Mouse (Mus musculus): Measurements from ENCODE around the gene Gm38655. TPM values are rescaled to one million over a fixed set of nuclear protein-coding genes. Genes with fewer than 3 reads are reported as not detected.

Gm38655 gene
- polyA plus RNA-seq, 1 experiment from 2014 or later = 0.31 TPM

GRCm38 (mm10) chr17:25210680-25211466 lies 35.6 kb upstream of the Gm38655 start:
- Histone ChIP-seq H3K27me3 (no peaks in the 10 kb centered on the region), H3K36me3 (peaks cover 94% of the 10 kb centered on the region), H3K4me1 (no peaks in the 10 kb centered on the region), H3K27ac (no peak overlapping the region), H3K9me3 (no peaks in the 10 kb centered on the region), H3K4me3 (no peak overlapping the region), H3K4me2 (no peak overlapping the region), H3K9ac (no peak overlapping the region)
- WGBS = 90% methylated on average over 15 of the region's 15 CpGs
- ATAC-seq (ENCODE audit: insufficient number of reproducible peaks, insufficient read depth, low FRiP score, low TSS enrichment, low read depth) = no peak

- H3K27ac ChIP-seq = no peak overlapping the region
- ATAC-seq (ENCODE audit: insufficient number of reproducible peaks, insufficient read depth, low FRiP score, low TSS enrichment, low read depth) = no peak
- H3K4me3 ChIP-seq = no peak overlapping the region
- 94% methylated on average over 4 of the region's 4 CpGs for WGBS
- no peaks in the 10 kb centered on the region for H3K9me3 ChIP-seq
- H3K9ac ChIP-seq = no peak overlapping the region
- H3K4me2 ChIP-seq = no peak overlapping the region
- no peaks in the 10 kb centered on the region for H3K27me3 ChIP-seq
- H3K36me3 ChIP-seq = peaks cover 92% of the 10 kb centered on the region
- no peaks in the 10 kb centered on the region for H3K4me1 ChIP-seq
Observed at GRCm38 (mm10) chr17:25210006-25210405, 34.7 kb upstream of the Gm38655 start.

- Histone ChIP-seq H3K9me3 (no peaks in the 10 kb centered on the region), H3K4me1 (no peaks in the 10 kb centered on the region), H3K27me3 (no peaks in the 10 kb centered on the region), H3K4me2 (no peak overlapping the region), H3K4me3 (no peak overlapping the region), H3K36me3 (peaks cover 84% of the 10 kb centered on the region), H3K9ac (no peak overlapping the region), H3K27ac (no peak overlapping the region)
- no peak for ATAC-seq (ENCODE audit: insufficient number of reproducible peaks, insufficient read depth, low FRiP score, low TSS enrichment, low read depth)
- WGBS = 87% methylated on average over 4 of the region's 4 CpGs
Observed at GRCm38 (mm10) chr17:25202401-25202800, 27.1 kb upstream of the Gm38655 start.

DNA sequence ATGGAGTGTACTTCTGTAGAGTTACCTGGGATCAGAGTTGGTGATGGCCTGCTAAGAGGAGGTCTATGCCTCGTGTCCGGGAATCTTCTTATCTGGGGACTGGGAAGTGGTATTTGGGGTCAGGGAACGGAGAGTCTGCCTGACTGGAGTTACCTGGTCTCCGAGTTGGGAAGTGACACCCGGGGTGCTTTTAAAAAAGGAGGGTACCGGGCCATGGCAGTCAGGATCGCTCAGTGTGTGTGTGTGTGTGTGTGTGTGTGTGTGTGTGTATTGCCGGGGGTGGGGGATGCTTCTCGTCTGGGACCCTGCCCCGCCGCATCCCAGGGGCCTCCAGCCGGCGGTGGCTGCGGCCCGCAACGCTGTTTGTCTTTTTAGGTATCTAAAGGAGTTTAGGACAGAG lies 13.8 kb upstream of the Gm38655 start:
- H3K4me1 ChIP-seq = peaks cover 31% of the 10 kb centered on the region
- peak overlapping the region; percentile 86; the same call in 1 of the 2 replicates for H3K27ac ChIP-seq
- WGBS = 5% methylated on average over 16 of the region's 16 CpGs
- peak overlapping the region; percentile 99 for H3K4me3 ChIP-seq
- peak overlapping the region; percentile 89 for H3K4me2 ChIP-seq
- peak overlapping the region; percentile 91 for H3K9ac ChIP-seq
- peaks cover 29% of the 10 kb centered on the region for H3K36me3 ChIP-seq
- ATAC-seq (ENCODE audit: insufficient number of reproducible peaks, insufficient read depth, low FRiP score, low TSS enrichment, low read depth) = no peak
- H3K9me3 ChIP-seq = no peaks in the 10 kb centered on the region
- no peaks in the 10 kb centered on the region for H3K27me3 ChIP-seq

DNA sequence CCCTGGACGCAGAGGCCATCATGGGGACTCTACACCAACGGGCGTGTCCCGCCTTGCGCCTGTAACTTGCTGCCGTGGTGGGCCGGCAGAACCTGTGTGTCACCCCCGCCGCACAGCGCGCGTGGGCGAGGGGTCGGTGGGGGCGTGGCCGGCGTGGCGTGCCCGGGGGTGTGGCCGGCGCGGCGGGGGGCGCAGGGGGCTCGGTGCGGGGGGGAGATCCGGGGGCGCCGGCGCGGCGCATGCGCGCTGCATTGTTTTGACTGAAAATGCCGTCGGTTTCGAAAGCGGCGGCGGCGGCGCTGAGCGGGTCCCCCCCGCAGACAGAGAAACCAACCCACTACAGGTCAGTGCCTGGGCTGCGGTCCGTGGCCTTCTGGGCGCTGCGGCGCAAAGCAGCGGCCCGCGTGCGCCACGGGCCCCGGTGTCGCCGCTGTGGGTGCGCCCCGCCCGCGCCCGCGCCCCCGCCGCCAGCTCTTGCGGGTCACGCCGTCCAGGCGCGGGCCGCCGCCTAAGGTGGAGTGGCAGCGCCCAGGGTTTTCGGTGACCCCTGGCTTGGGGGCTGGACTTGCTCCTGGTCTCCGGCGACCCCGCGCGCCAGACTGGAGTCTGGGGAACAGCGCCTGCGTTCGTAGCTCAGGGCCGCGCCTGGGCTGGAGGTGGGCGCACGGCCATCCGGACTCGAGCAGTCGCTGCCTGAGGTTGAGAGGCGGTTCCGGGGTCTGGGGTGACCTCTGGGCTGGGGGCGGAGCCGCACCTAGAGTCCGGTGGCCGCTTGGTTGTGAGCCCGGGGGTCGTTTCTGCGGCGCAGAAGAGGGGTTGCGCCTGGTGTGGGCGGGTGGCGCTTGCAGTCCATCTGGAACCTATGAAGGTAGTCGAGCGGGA lies 13.1 kb upstream of the Gm38655 start, which contains the start of gene Unkl:
Gene Unkl, plus strand, starts transcription at position 248 of the 882 bp plus-strand sequence.
- Histone ChIP-seq H3K9ac (peak within 1 kb of the TSS; percentile 91), H3K27ac (peak within 1 kb of the TSS; percentile 86), H3K27me3 (no peaks in the 10 kb centered on the region), H3K9me3 (no peaks in the 10 kb centered on the region), H3K4me2 (peak within 1 kb of the TSS; percentile 89), H3K4me3 (peak within 1 kb of the TSS; percentile 99), H3K36me3 (peaks cover 23% of the 10 kb centered on the region), H3K4me1 (peaks cover 36% of the 10 kb centered on the region)
- WGBS = under 1% methylated on average over 97 of the region's 104 CpGs
- peak; percentile 29; the same call in 1 of the 2 replicates for ATAC-seq (ENCODE audit: insufficient number of reproducible peaks, insufficient read depth, low FRiP score, low TSS enrichment, low read depth)

DNA sequence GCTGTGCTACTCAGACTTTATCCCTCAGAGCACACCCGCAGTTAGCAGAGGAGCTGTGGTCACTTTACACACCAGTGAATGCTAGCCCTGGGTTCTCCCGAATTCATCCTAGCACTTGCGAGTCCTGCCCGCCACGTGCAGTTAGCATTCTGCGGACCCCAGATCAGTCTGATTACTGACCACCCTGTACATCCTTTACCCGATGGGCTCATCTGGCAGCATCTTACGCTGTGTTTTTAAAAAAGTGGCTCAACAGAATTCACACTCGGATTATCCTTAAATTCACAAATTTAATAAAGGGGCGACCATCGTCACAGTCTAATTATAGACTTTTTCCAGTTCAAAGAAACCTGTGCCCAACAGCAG lies 12.5 kb upstream of the Gm38655 start:
- Histone ChIP-seq H3K36me3 (peaks cover 17% of the 10 kb centered on the region), H3K27me3 (no peaks in the 10 kb centered on the region), H3K27ac (peak overlapping the region; percentile 86), H3K4me1 (peaks cover 37% of the 10 kb centered on the region), H3K4me2 (peak overlapping the region; percentile 89), H3K4me3 (peak overlapping the region; percentile 99), H3K9ac (peak overlapping the region; percentile 91), H3K9me3 (no peaks in the 10 kb centered on the region)
- no peak for ATAC-seq (ENCODE audit: insufficient number of reproducible peaks, insufficient read depth, low FRiP score, low TSS enrichment, low read depth)
- 5% methylated on average over 11 of the region's 11 CpGs for WGBS

DNA sequence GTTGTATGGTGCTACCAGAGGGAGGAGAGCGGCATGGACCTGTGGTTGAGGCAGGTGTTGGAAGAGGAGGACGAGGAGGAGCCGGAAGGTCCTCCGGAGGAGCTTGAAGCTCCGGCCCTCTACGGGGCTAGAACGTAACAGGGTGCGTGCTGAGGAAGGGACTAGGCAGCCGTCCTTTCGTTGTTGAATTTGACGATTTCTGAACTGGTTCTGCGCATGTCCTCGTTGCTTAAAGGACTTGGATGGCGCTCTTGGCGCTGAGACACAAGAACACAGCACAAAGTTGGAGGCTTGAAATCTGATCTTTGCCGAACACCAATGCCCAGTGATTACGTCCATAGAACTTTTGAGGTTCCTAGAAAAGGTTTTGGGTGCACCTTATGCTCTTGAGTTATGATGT lies 9.7 kb upstream of the Gm38655 start:
- peak overlapping the region; percentile 91 for H3K9ac ChIP-seq

DNA sequence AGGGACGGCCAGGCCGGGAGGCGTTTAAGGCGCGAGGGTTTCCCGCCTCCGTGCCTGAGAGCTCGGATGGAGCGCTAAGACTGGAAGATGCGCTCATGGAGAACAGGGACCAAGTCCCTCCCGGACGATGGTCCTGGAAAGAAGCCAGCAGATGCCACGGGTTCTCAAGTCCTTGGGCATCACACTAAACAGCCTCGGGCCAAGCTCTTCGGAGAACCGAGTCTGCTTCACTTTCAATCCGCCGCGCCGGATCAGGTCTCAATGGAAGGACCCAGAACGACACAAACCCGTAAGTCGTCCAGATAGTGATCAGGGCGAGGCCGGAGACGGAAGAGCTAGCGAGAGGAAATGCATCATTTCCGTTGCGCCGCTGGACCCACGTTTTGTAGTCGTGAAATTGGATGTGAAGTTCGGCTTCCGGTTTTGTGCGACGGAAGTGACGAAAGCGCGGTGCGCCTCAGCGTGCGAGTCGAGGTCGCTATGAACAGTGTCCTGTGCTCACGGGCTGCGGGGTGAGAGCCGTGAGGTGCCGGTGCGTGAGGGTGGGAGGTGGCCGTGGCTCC lies 8.9 kb upstream of the Gm38655 start, which contains the start of gene BC003965:
Gene BC003965, plus strand, starts transcription at position 426 of the 563 bp plus-strand sequence.
- Histone ChIP-seq H3K4me2 (peak within 1 kb of the TSS; percentile 99), H3K4me1 (peaks cover 26% of the 10 kb centered on the region), H3K4me3 (peak within 1 kb of the TSS; percentile 96), H3K27me3 (peaks cover 10% of the 10 kb centered on the region; the same call in 1 of the 2 replicates), H3K9ac (peak within 1 kb of the TSS; percentile 91), H3K9me3 (no peaks in the 10 kb centered on the region), H3K27ac (peak within 1 kb of the TSS; percentile 93), H3K36me3 (no peaks in the 10 kb centered on the region)
- WGBS = under 1% methylated on average over 50 of the region's 50 CpGs
- ATAC-seq (ENCODE audit: insufficient number of reproducible peaks, insufficient read depth, low FRiP score, low TSS enrichment, low read depth) = peak; percentile 70

More for the DNA sequence above, 9.7 kb upstream of the Gm38655 start:
- Histone ChIP-seq H3K36me3 (no peaks in the 10 kb centered on the region), H3K4me2 (peak overlapping the region; percentile 99), H3K27me3 (peaks cover 10% of the 10 kb centered on the region; the same call in 1 of the 2 replicates), H3K27ac (peak overlapping the region; percentile 93), H3K4me1 (peaks cover 33% of the 10 kb centered on the region), H3K9me3 (no peaks in the 10 kb centered on the region), H3K4me3 (peak overlapping the region; percentile 96)
- no peak for ATAC-seq (ENCODE audit: insufficient number of reproducible peaks, insufficient read depth, low FRiP score, low TSS enrichment, low read depth)
- 6% methylated on average over 17 of the region's 17 CpGs for WGBS

DNA sequence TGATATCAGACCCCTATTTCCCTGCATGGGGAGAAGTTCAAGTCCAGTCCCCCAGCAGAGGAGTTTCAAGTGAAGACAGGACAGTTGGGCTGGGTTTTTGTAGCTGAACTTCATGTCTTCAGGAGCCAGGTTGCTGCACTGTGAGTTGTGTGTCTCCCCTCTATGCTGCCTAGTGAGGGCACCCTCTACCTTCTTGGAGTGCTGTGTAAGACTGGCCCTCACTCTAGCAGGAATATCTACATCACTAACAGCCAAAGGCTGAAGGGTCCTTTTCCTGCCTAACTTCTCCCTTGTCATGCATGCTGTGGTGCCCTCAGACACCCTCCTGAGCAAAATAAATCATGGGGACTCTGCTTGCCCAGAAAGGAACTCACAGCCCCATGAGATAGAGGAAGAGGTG lies 8.0 kb upstream of the Gm38655 start:
- H3K27ac ChIP-seq = no peak overlapping the region
- peak overlapping the region; percentile 96; the same call in 1 of the 2 replicates for H3K4me3 ChIP-seq
- ATAC-seq (ENCODE audit: insufficient number of reproducible peaks, insufficient read depth, low FRiP score, low TSS enrichment, low read depth) = no peak
- H3K27me3 ChIP-seq = peaks cover 10% of the 10 kb centered on the region; the same call in 1 of the 2 replicates
- H3K9ac ChIP-seq = 0 out of 2 replicates have a peak overlapping the region, but pooled peaks have one; percentile 91
- H3K4me2 ChIP-seq = peak overlapping the region; percentile 99
- H3K36me3 ChIP-seq = no peaks in the 10 kb centered on the region
- no peaks in the 10 kb centered on the region for H3K9me3 ChIP-seq
- H3K4me1 ChIP-seq = peaks cover 23% of the 10 kb centered on the region

DNA sequence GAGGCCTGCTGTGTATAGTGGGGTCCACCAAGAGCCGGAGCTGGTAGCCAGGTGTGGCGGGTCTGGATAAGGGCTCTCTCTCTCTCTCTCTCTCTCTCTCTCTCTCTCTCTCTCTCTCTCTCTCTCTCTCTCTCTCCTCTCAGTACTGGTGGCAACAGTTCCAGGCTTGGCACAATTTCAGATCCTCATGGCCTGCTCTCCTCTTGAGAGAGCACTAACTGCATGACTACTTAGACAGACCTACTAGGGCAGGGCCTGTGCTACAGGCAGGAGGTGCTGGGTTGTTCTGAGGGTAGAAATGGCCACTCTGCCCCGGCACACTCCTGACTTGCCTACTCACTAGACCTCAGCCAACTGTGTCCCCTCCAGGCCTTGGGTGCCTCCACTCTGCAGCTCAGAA lies 2.7 kb downstream of the Gm38655 start:
- H3K4me2 ChIP-seq = no peak overlapping the region
- H3K36me3 ChIP-seq = no peaks in the 10 kb centered on the region
- peaks cover 6% of the 10 kb centered on the region; the same call in 1 of the 2 replicates for H3K27me3 ChIP-seq
- H3K4me1 ChIP-seq = peaks cover 8% of the 10 kb centered on the region; the same call in 1 of the 2 replicates
- H3K4me3 ChIP-seq = no peak overlapping the region
- ATAC-seq (ENCODE audit: insufficient number of reproducible peaks, insufficient read depth, low FRiP score, low TSS enrichment, low read depth) = no peak
- no peak overlapping the region for H3K27ac ChIP-seq
- WGBS = 94% methylated on average over 3 of the region's 3 CpGs
- H3K9ac ChIP-seq = 0 out of 2 replicates have a peak overlapping the region, but pooled peaks have one; percentile 40
- H3K9me3 ChIP-seq = no peaks in the 10 kb centered on the region

- no peaks in the 10 kb centered on the region for H3K36me3 ChIP-seq
- no peak overlapping the region for H3K9ac ChIP-seq
- H3K27ac ChIP-seq = no peak overlapping the region
- H3K4me2 ChIP-seq = no peak overlapping the region
- H3K4me3 ChIP-seq = no peak overlapping the region
- ATAC-seq (ENCODE audit: insufficient number of reproducible peaks, insufficient read depth, low FRiP score, low TSS enrichment, low read depth) = no peak
- H3K27me3 ChIP-seq = no peaks in the 10 kb centered on the region
- H3K4me1 ChIP-seq = no peaks in the 10 kb centered on the region
- 88% methylated on average over 2 of the region's 2 CpGs for WGBS
- H3K9me3 ChIP-seq = no peaks in the 10 kb centered on the region
Observed at GRCm38 (mm10) chr17:25169706-25170105, 5.6 kb downstream of the Gm38655 start.
